Mouse (Mus musculus): Measurements from ENCODE around the gene Adgrd1. TPM values are rescaled to one million over a fixed set of nuclear protein-coding genes. Genes with fewer than 3 reads are reported as not detected.

Gene Adgrd1
- polyA plus RNA-seq, 1 experiment from 2014 or later, result 0.32 TPM

DNA sequence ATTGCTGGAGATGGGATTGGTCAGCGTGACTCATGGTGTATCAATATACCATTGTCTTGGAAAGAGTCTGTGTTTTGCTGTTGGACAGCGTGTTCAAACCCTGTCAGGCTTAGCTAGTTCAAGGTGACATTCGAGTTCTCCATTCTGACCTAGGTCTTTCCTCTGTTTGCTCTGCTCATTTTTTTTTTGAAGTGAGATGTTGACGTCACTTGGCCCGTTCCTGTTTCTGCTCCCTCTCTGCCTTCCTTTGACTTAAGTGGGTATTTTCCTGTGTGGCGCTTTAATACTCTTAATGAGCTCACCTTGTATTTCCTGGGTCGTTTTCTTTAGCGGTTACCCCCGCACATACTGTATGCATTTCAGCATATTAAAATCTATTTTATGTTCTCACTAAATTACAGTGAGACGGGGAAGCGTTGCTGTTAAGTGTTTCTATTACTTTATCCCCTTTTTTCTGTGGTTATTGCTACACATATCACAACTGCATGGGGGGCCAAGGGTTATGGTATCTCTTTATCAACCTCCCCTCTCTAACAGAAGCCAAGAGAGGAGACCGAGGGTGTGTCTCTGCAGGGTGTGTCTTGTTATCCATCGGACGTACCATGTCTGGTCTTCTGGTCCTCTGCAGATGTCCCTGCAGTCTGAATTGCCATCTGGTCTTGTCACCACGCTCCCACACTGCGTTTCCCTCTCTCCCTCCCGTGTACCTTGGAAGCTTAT lies 83.6 kb downstream of the Adgrd1 start:
- H3K9me3 ChIP-seq (ENCODE audit: low read length), result no peaks in the 10 kb centered on the region
- no peak overlapping the region for H3K9ac ChIP-seq (replicated peaks)
- peak; percentile 70 for ATAC-seq
- no peaks in the 10 kb centered on the region for H3K36me3 ChIP-seq (replicated peaks; ENCODE audit: insufficient read depth, low read length)
- H3K4me1 ChIP-seq (ENCODE audit: insufficient read depth), result no peaks in the 10 kb centered on the region
- H3K4me3 ChIP-seq (ENCODE audit: low read depth, low read length), result no peak overlapping the region
- no peak overlapping the region for H3K27ac ChIP-seq (ENCODE audit: low read depth)
- 58% methylated on average over 17 of the region's 17 CpGs for WGBS (ENCODE audit: insufficient replicate concordance)
- H3K4me2 ChIP-seq (ENCODE audit: low read depth, low read length), result no peak overlapping the region
- H3K27me3 ChIP-seq (ENCODE audit: insufficient read depth, low read length), result no peaks in the 10 kb centered on the region
- DNase-seq, result no peak
- TF ChIP-seq CTCF (IDR thresholded peaks at IDR 0.05; ENCODE audit: low read depth) (no peak), EP300 (IDR thresholded peaks at IDR 0.05; ENCODE audit: low read depth) (no peak)

DNA sequence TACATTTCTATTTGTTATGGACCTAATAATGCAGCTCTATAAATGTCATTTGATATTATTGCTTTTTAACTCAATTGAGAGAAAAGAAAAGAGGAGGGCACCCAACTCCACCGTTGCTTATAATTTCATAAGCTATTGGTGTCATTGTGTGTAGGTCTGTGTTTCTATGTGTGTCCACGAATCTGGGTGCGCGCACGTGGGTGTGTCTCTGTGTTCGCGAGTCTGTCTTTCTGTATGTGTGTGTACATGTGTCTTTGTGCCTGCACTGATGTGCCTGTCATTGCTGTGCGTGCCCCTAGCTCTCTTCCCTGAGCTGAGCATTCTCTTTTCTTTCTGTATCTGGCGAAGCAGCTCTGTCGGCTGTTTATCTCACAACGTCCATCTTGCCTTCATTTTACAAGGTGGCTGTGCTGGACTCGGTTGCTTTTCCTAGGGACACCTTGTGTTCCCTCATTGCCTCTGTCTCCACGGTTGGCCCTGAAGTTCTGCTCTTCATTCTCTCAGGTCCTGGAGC lies 84.2 kb downstream of the Adgrd1 start:
- ATAC-seq, result peak; percentile 50
- 70% methylated on average over 13 of the region's 13 CpGs for WGBS (ENCODE audit: insufficient replicate concordance)
- no peaks in the 10 kb centered on the region for H3K27me3 ChIP-seq (ENCODE audit: insufficient read depth, low read length)
- no peak overlapping the region for H3K27ac ChIP-seq (ENCODE audit: low read depth)
- no peak overlapping the region for H3K4me2 ChIP-seq (ENCODE audit: low read depth, low read length)
- no peak overlapping the region for H3K4me3 ChIP-seq (ENCODE audit: low read depth, low read length)
- H3K36me3 ChIP-seq (replicated peaks; ENCODE audit: insufficient read depth, low read length), result no peaks in the 10 kb centered on the region
- no peaks in the 10 kb centered on the region for H3K4me1 ChIP-seq (ENCODE audit: insufficient read depth)
- no peaks in the 10 kb centered on the region for H3K9me3 ChIP-seq (ENCODE audit: low read length)
- no peak for DNase-seq
- no peak for TF ChIP-seq EP300 (IDR thresholded peaks at IDR 0.05; ENCODE audit: low read depth)
- H3K9ac ChIP-seq (replicated peaks), result no peak overlapping the region

DNA sequence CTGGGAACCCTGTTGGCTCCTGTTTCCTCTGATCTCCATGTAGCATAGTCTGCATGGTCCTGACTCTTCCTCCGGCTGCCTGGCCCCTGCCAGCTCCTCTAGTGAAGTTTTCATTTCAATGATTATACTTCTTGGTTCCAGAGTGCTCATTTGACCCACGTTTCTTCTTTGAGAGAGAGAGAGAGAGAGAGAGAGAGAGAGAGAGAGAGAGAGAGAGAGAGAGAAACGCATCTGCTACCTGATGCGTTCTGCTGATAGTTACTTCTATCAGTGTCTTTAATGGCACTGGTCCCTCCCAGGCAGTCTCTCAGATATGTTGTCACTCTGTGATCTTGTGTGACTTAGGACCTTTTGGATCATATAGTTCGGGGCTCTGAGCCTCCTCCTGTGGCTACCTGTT lies 84.9 kb downstream of the Adgrd1 start:
- H3K4me2 ChIP-seq (ENCODE audit: low read depth, low read length), result no peak overlapping the region
- H3K9me3 ChIP-seq (ENCODE audit: low read length), result no peaks in the 10 kb centered on the region
- WGBS (ENCODE audit: insufficient replicate concordance), result 51% methylated on average over 5 of the region's 5 CpGs

DNA sequence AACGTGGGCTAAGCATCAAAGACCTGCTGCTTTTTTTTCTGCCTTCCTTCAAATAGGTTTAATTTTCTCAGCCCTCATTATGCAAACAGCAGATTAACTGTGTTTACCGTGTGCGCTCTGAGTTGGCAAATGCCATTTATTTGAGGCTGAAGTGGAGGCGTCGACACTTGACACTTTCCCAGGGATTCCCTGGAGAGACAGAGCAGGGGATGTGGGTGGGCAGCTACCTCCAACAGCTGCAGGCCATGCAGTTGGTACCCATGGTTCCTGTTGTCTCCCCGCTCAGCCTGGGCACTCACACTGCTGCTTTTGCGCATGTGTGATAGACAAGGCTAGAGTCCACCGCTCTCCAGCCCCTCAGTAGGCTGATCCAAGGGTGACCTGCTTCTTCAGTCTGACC lies 86.0 kb downstream of the Adgrd1 start:
- no peaks in the 10 kb centered on the region for H3K4me1 ChIP-seq (ENCODE audit: insufficient read depth)
- H3K9me3 ChIP-seq (ENCODE audit: low read length), result no peaks in the 10 kb centered on the region
- ATAC-seq, result no peak
- DNase-seq, result no peak
- H3K4me2 ChIP-seq (ENCODE audit: low read depth, low read length), result no peak overlapping the region
- H3K27ac ChIP-seq (ENCODE audit: low read depth), result no peak overlapping the region
- TF ChIP-seq EP300 (IDR thresholded peaks at IDR 0.05; ENCODE audit: low read depth) (no peak), CTCF (IDR thresholded peaks at IDR 0.05; ENCODE audit: low read depth) (no peak)
- 54% methylated on average over 8 of the region's 8 CpGs for WGBS (ENCODE audit: insufficient replicate concordance)
- H3K36me3 ChIP-seq (replicated peaks; ENCODE audit: insufficient read depth, low read length), result no peaks in the 10 kb centered on the region
- no peak overlapping the region for H3K4me3 ChIP-seq (ENCODE audit: low read depth, low read length)
- no peak overlapping the region for H3K9ac ChIP-seq (replicated peaks)
- H3K27me3 ChIP-seq (ENCODE audit: insufficient read depth, low read length), result no peaks in the 10 kb centered on the region

More for the DNA sequence above, 84.9 kb downstream of the Adgrd1 start:
- ATAC-seq (no peak), DNase-seq (no peak)
- H3K4me1 ChIP-seq (ENCODE audit: insufficient read depth), result no peaks in the 10 kb centered on the region
- H3K27me3 ChIP-seq (ENCODE audit: insufficient read depth, low read length), result no peaks in the 10 kb centered on the region
- H3K9ac ChIP-seq (replicated peaks), result no peak overlapping the region
- no peaks in the 10 kb centered on the region for H3K36me3 ChIP-seq (replicated peaks; ENCODE audit: insufficient read depth, low read length)
- H3K27ac ChIP-seq (ENCODE audit: low read depth), result no peak overlapping the region
- H3K4me3 ChIP-seq (ENCODE audit: low read depth, low read length), result no peak overlapping the region
- no peak for TF ChIP-seq EP300 (IDR thresholded peaks at IDR 0.05; ENCODE audit: low read depth)
- TF ChIP-seq CTCF (IDR thresholded peaks at IDR 0.05; ENCODE audit: low read depth), result no peak

DNA sequence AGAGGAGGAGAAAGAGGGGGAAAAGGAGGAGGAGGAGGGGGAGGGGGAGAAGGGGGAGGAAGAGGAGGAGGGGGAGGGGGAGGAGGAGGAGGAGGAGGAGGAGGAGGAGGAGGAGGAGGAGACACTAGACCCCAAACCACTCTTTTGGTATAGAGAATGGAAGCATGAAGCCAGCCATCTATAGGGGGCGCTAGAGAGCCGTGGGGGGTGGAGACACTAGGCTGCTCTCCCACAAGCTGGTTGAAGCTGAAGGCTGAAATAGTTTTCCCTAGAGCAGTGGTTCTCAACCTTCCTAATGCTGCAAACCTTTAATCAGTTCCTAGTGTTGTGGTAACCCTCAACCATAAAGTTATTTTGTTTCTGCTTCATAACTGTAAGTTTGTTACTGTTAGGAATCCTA lies 89.7 kb downstream of the Adgrd1 start:
- 3% methylated on average over 2 of the region's 2 CpGs for WGBS (ENCODE audit: insufficient replicate concordance)
- DNase-seq (peak; percentile 46), ATAC-seq (no peak)
- no peak overlapping the region for H3K27ac ChIP-seq (ENCODE audit: low read depth)
- no peaks in the 10 kb centered on the region for H3K4me1 ChIP-seq (ENCODE audit: insufficient read depth)
- no peaks in the 10 kb centered on the region for H3K27me3 ChIP-seq (ENCODE audit: insufficient read depth, low read length)
- H3K9ac ChIP-seq (replicated peaks), result no peak overlapping the region
- no peaks in the 10 kb centered on the region for H3K36me3 ChIP-seq (replicated peaks; ENCODE audit: insufficient read depth, low read length)
- H3K4me3 ChIP-seq (ENCODE audit: low read depth, low read length), result no peak overlapping the region
- TF ChIP-seq CTCF (IDR thresholded peaks at IDR 0.05; ENCODE audit: low read depth) (peak; percentile 59), EP300 (IDR thresholded peaks at IDR 0.05; ENCODE audit: low read depth) (no peak)
- no peak overlapping the region for H3K4me2 ChIP-seq (ENCODE audit: low read depth, low read length)
- no peaks in the 10 kb centered on the region for H3K9me3 ChIP-seq (ENCODE audit: low read length)

DNA sequence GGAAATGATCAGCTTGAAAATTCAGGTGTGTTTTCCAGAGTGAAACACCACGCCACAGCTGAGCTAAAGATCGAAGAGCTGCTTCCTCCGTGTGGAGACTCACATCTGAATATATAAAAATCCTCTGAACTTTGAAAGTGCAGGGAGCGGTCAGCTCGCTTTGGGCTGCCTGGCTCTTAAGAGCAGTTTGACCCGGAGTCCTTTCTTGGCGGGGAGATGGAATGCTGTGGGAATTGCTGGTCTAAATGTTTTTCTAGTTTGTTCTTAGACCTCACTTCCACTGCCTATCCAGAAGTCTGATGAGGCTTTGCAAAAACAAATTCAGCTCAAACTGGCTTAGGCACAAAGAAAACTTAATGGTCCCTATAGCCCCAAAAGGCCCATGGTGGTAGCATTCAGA lies 90.4 kb downstream of the Adgrd1 start:
- no peaks in the 10 kb centered on the region for H3K9me3 ChIP-seq (ENCODE audit: low read length)
- no peaks in the 10 kb centered on the region for H3K4me1 ChIP-seq (ENCODE audit: insufficient read depth)
- H3K4me2 ChIP-seq (ENCODE audit: low read depth, low read length), result no peak overlapping the region
- no peak for TF ChIP-seq CTCF (IDR thresholded peaks at IDR 0.05; ENCODE audit: low read depth)
- no peak for TF ChIP-seq EP300 (IDR thresholded peaks at IDR 0.05; ENCODE audit: low read depth)
- H3K27me3 ChIP-seq (ENCODE audit: insufficient read depth, low read length), result no peaks in the 10 kb centered on the region
- DNase-seq (no peak), ATAC-seq (no peak)
- no peak overlapping the region for H3K27ac ChIP-seq (ENCODE audit: low read depth)
- 72% methylated on average over 7 of the region's 7 CpGs for WGBS (ENCODE audit: insufficient replicate concordance)
- no peak overlapping the region for H3K4me3 ChIP-seq (ENCODE audit: low read depth, low read length)
- H3K9ac ChIP-seq (replicated peaks), result no peak overlapping the region
- H3K36me3 ChIP-seq (replicated peaks; ENCODE audit: insufficient read depth, low read length), result no peaks in the 10 kb centered on the region
